Mouse (Mus musculus) liver, adult 2 months (tissue): ENCODE results near the gene Slc35f6. TPM values are rescaled to one million over a fixed set of nuclear protein-coding genes. Genes with fewer than 3 reads are reported as not detected.
"Not testable (repeated sequence)": the region's sequence is repeated elsewhere in the genome, so short reads cannot be mapped to it uniquely, and the experiment has no call there.

Experiments used
- DNase-seq: peaks from one replicate; pipeline ENCODE4 v3.0.0-alpha.2; 2011; ENCODE audit warnings: low read depth, low spot score; ENCODE audit errors: extremely low read depth
- H3K27ac ChIP-seq: fragments of 200-500 bp; replicated peaks from 2 replicates; pipeline ENCODE4 v1.5.1; 2012; ENCODE audit warnings: low read depth, mild to moderate bottlenecking, control low read depth, inconsistent platforms, low read length; ENCODE audit not compliant: insufficient read depth
- H3K27me3 ChIP-seq: fragments of 200-500 bp; 2 replicates; pipeline ENCODE4 v1.6.1; 2012; ENCODE audit warnings: mild to moderate bottlenecking, moderate library complexity, low read length, inconsistent platforms; ENCODE audit not compliant: control insufficient read depth, insufficient read depth
- H3K36me3 ChIP-seq: fragments of 200-500 bp; 2 replicates; pipeline ENCODE4 v1.6.1; 2012; ENCODE audit warnings: low read length, inconsistent platforms; ENCODE audit not compliant: control insufficient read depth, insufficient read depth
- H3K4me1 ChIP-seq: fragments of 200-500 bp; 2 replicates; pipeline ENCODE4 v1.6.1; 2011; ENCODE audit warnings: low read length; ENCODE audit not compliant: control insufficient read depth, insufficient read depth
- H3K4me3 ChIP-seq: fragments of 200-500 bp; 2 replicates; pipeline ENCODE4 v1.5.1; 2011; ENCODE audit warnings: low read depth, mild to moderate bottlenecking, control low read depth, low read length, moderate library complexity; ENCODE audit not compliant: insufficient read depth
- H3K79me2 ChIP-seq: fragments of 200-500 bp; 2 replicates; pipeline ENCODE4 v1.6.1; 2012; ENCODE audit warnings: inconsistent platforms, mild to moderate bottlenecking, low read length, moderate library complexity; ENCODE audit not compliant: control insufficient read depth, insufficient read depth
- H3K9ac ChIP-seq: fragments of 200-500 bp; 2 replicates; pipeline ENCODE4 v1.6.1; 2012; ENCODE audit warnings: low read depth, mild to moderate bottlenecking, control low read depth, inconsistent platforms, low read length
- CTCF ChIP-seq: fragments of 200-500 bp; IDR thresholded peaks from 2 replicates; pipeline ENCODE4 v1.5.1; 2011; ENCODE audit warnings: low read depth, low read length, control low read depth
- POLR2A ChIP-seq: fragments of 200-500 bp; IDR thresholded peaks from 2 replicates; pipeline ENCODE4 v1.6.1; 2011; ENCODE audit warnings: low read length, control low read depth; ENCODE audit not compliant: insufficient read depth; ENCODE audit errors: extremely low read depth
- WGBS: fragments of 180-500 bp; shearing (Covaris S2); methylation state at CpG from one replicate; pipeline ENCODE4 v1.1.7; 2018; 5-methylcytosine and 5-hydroxymethylcytosine counted together
- polyA plus RNA-seq: library from polyadenylated mRNA; depleted of rRNA; stranded (reverse); fragments of >200 nt; gene quantifications from 2 replicates; pipeline ENCODE4 v1.2.3, GENCODE M21; 2012
- total RNA-seq: library from RNA; depleted of rRNA; stranded (reverse); fragments of >200 nt; gene quantifications from 2 replicates; pipeline ENCODE4 v1.2.3, GENCODE M21; 2014

Slc35f6 gene
- total and polyA plus RNA-seq, 2 experiments: 16.2 to 55.4 TPM

- H3K36me3 ChIP-seq: no peaks in the 10 kb centered on the region
- H3K27me3 ChIP-seq: no peaks in the 10 kb centered on the region
- no peak overlapping the region for H3K4me3 ChIP-seq
- 87% methylated on average over 9 of the region's 9 CpGs for WGBS
- DNase-seq: no peak
- no peak overlapping the region for H3K27ac ChIP-seq
- peaks cover 4% of the 10 kb centered on the region for H3K4me1 ChIP-seq
- TF ChIP-seq CTCF (no peak), POLR2A (no peak)
- H3K79me2 ChIP-seq: peaks cover 2% of the 10 kb centered on the region; the same call in 1 of the 2 replicates
- H3K9ac ChIP-seq: no peak overlapping the region
These were observed 21.1 kb downstream of the Slc35f6 start for GRCm38 (mm10) chr5:30668637-30669495.

- WGBS: 73% methylated on average over 3 of the region's 3 CpGs
- Histone ChIP-seq H3K36me3 (no peaks in the 10 kb centered on the region), H3K79me2 (peaks cover 2% of the 10 kb centered on the region; the same call in 1 of the 2 replicates), H3K9ac (no peak overlapping the region), H3K27me3 (no peaks in the 10 kb centered on the region), H3K27ac (no peak overlapping the region), H3K4me1 (peaks cover 5% of the 10 kb centered on the region), H3K4me3 (no peak overlapping the region)
- no peak for DNase-seq
- no peak for TF ChIP-seq POLR2A
- no peak for TF ChIP-seq CTCF
These were observed 21.7 kb downstream of the Slc35f6 start for GRCm38 (mm10) chr5:30669496-30669830.

- no peaks in the 10 kb centered on the region for H3K27me3 ChIP-seq
- TF ChIP-seq CTCF: no peak
- TF ChIP-seq POLR2A: no peak
- H3K27ac ChIP-seq: no peak overlapping the region
- peaks cover 5% of the 10 kb centered on the region for H3K4me1 ChIP-seq
- no peak overlapping the region for H3K9ac ChIP-seq
- DNase-seq: no peak
- peaks cover 2% of the 10 kb centered on the region; the same call in 1 of the 2 replicates for H3K79me2 ChIP-seq
- H3K4me3 ChIP-seq: no peak overlapping the region
- H3K36me3 ChIP-seq: no peaks in the 10 kb centered on the region
- 87% methylated on average over 7 of the region's 7 CpGs for WGBS
These were observed 22.4 kb downstream of the Slc35f6 start for GRCm38 (mm10) chr5:30670091-30670490.

- Histone ChIP-seq H3K27me3 (no peaks in the 10 kb centered on the region), H3K79me2 (no peaks in the 10 kb centered on the region), H3K4me3 (no peak overlapping the region), H3K4me1 (peaks cover 1% of the 10 kb centered on the region; the same call in 1 of the 2 replicates), H3K27ac (no peak overlapping the region), H3K9ac (no peak overlapping the region), H3K36me3 (no peaks in the 10 kb centered on the region)
- 28% methylated on average over 7 of the region's 7 CpGs for WGBS
- DNase-seq: peak; percentile 55
- no peak for TF ChIP-seq CTCF
- no peak for TF ChIP-seq POLR2A
These were observed 26.3 kb downstream of the Slc35f6 start for GRCm38 (mm10) chr5:30674001-30674400.

GRCm38 (mm10) chr5:30676800-30677199 is 29.1 kb downstream of the Slc35f6 start:
- 93% methylated on average over 7 of the region's 7 CpGs for WGBS
- Histone ChIP-seq H3K36me3 (no peaks in the 10 kb centered on the region), H3K4me3 (no peak overlapping the region), H3K27ac (no peak overlapping the region), H3K27me3 (no peaks in the 10 kb centered on the region), H3K79me2 (no peaks in the 10 kb centered on the region), H3K4me1 (peaks cover 1% of the 10 kb centered on the region; the same call in 1 of the 2 replicates), H3K9ac (no peak overlapping the region)
- TF ChIP-seq POLR2A (no peak), CTCF (no peak)
- no peak for DNase-seq

GRCm38 (mm10) chr5:30678069-30678468 is 30.3 kb downstream of the Slc35f6 start:
- H3K9ac ChIP-seq, H3K4me3 ChIP-seq, DNase-seq, H3K27ac ChIP-seq, H3K4me1 ChIP-seq, H3K36me3 ChIP-seq, H3K79me2 ChIP-seq, H3K27me3 ChIP-seq: not testable (repeated sequence)
- 99% methylated on average over 3 of the region's 3 CpGs for WGBS
